Mouse (Mus musculus) kidney, adult 8-10 months (tissue): ENCODE results near the gene Coa7.

Source experiments
- DNase-seq, 2 experiments: peaks; one replicate each; pipeline ENCODE4 v3.0.0; 2022

Gene Coa7

DNA sequence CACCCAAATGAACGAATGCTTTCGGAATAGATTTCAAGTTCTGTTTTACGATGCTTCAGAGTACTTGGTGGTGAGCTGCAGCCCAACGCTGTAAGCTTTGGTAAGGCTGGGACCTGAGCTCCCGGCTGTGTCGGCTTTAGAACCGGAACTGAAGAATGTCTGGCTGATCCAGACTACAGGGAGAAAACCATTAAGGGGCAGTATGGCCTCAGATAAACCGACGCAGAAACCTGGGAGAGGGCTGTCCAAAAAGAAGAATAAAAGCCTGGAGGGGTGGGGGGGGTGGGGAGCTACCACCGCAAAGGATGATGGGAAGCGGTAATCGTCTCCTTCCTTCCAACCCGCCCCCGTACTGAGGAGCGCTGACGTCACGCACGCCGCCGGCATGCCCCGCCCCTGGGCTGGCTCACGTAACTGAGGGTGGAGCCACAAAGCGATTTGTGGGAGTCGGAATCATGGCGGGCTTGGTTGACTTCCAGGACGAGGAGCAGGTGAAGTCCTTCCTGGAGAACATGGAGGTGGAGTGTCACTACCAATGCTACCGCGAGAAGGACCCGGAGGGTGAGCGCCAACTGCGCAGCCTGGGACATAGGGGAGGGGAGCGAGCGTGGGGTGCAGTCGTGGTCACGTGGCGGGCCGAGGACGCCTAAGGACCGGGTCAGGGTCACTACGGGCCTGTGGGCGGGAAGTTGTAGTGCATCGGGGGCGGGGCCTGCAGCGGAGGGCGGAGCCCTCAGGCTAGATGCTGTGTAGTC, at the start of gene Coa7:
Gene Coa7 (plus strand): TSS at position 411 of the 755 bp plus-strand sequence.
- DNase-seq: peak; percentile 95 to 97

DNA sequence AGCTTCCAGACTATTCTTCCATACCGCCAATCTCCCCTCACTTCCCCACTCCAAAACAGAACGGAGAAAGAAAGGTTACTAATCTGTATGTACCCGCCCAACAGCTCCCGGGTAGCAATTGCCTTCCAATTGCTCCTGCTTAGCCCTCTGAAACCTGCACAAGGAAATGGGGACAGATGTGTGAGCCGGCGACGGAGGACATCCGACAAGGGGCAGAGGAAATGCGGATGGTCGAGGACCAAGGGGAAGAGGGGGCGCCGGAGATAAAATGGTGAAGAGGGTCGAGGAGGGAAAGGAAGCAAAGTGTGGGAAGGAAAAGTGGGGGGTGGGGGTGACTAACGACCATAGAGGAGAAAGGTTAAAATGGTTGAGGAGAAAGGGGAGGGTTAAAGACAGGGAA, 27.7 kb upstream of the Coa7 start:
- no peak for DNase-seq

DNA sequence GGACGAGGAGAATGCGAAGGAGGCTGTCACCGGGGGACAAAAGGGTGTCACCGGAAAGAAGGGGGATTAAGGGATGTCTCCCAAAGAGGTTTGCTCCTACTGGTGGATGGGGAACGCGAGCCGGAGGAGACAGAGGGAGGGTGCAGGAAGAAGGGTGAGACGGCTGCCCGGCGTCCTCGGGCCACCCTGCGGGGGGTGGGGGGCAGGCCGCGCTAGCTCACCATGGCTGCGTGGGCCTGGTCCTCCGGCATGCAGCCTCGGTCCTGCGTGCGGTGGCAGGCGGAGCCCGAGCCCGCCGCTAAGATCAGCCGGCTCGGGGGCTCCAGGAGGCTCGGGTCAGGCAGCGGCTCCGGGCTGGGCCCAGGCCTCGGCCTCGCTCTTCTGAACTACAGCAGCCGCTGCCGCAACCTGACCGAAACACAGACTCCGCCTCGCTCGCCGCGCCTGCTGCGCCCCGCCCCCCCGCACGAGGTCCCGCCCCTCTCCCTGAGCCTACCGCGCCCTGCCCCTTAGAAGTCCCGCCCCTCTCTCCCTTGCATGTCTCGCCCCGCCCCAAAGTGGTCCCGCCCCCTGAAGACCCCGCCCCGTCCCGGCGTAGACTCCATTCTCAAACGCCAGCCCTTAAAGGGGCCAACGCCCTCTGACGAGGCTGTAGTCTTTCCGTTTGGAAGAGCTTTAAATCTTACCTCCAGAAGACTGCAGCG, 27.1 kb upstream of the Coa7 start, which contains the start of gene Zyg11b:
Gene Zyg11b (minus strand): TSS at position 427 of the 704 bp plus-strand sequence.
- DNase-seq: peak; percentile 77 to 83

DNA sequence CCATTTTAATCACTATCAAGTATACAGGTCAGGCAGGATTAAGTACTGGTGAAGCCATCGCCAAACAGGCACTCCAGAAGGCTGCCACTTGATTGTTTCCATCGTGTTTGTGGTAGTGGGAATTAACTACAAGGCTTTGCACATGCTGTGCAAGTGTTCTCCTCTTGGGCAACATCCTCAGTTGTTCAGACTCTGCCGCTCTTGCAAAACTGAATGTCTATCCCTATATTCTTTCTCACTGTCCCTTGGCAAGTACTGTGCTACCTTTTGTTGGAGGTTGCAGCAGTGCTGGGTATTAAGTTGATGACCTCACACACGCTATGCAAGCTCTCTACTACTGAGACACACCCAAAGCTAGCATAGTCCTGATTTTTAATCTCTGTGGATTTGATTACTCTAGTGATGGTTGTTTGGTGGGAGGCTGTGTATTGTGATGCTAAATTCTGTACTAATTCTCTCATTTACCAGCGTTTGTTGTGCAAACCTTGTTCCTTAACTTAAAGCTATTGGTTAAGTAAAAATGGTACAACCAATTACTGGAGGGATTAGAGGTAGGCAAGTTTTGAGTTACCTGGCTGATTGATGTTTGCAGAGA, 25.5 kb upstream of the Coa7 start:
- DNase-seq: no peak

DNA sequence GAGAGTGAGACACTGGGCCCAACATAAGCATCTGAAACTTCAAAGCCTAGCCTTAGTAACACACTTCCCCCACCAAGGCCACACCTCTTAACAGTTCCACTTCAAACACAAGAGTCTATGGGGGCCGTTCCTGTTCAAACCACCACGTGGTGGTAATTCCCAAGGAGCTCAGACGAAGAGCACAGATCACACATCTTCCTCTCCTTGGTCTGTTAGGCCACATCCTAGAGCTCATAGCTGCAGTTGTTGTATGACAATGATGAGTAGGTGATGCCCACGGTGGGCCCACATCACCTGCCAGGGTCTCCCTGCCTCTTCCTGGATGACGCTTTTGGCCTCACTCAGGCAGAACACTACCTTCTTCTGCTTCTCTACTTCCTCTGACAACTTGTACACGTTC, 17.2 kb upstream of the Coa7 start:
- no peak for DNase-seq

DNA sequence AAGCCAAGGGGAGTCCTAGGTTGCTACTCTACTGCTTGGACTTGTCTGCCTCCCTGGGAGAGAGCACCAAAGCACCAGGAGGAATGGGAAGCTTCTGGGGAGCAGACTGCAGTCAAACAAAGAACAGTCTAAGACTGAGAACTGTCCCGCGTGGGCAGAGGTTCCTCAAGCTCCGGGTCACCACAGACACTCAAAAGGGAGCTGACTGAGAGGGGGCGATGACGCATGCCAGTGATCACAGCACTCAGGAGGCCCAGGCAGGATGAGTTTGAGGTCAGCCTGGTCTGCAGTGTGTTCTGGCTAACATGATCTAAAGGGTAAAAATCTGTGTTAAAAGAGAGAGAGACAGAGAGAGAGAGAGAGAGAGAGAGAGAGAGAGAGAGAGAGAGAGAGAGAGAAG, 13.9 kb upstream of the Coa7 start:
- no peak for DNase-seq

DNA sequence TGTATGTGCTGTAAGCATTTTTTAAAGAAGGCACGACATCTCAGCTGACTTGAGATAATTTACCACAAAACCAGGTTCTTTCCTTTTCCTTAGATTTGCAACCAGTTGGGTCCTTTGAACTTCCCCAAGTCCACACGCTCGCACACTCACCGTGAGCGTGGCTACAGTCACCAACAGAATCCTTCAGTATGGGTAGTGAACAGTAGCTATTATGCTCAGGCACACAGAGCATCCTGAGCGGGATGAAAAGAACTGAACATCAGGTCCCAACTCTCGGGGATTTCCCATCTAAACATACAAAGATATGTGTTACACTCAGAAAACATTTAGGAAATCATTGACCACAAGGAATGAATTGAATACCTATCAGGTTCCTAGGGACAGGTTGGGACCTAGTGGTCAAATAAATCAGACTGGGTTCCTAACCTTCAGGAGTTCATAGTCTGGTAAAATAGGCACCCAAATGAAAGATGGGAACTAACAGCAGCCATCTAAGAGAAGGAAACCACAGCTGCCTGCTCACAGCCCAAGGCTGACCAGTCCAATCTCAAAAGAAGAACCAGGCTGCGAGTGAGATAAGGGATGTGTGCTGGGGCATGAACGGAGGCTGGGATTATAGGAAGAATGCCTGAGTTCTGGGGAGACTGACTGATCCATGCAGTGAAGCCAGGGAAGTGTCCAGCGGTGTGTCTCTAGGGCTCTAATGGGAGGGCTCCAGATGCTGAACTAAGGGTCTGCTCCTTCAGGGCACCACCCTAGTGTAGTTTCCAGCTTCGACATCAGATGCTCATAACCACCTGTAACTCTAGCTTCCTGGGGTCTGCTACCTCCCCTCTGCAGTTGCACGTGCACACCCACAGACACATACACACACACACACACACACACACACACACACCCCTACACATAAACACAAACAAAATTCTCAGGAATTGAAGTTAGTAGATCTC, 10.0 kb upstream of the Coa7 start:
- no peak for DNase-seq

DNA sequence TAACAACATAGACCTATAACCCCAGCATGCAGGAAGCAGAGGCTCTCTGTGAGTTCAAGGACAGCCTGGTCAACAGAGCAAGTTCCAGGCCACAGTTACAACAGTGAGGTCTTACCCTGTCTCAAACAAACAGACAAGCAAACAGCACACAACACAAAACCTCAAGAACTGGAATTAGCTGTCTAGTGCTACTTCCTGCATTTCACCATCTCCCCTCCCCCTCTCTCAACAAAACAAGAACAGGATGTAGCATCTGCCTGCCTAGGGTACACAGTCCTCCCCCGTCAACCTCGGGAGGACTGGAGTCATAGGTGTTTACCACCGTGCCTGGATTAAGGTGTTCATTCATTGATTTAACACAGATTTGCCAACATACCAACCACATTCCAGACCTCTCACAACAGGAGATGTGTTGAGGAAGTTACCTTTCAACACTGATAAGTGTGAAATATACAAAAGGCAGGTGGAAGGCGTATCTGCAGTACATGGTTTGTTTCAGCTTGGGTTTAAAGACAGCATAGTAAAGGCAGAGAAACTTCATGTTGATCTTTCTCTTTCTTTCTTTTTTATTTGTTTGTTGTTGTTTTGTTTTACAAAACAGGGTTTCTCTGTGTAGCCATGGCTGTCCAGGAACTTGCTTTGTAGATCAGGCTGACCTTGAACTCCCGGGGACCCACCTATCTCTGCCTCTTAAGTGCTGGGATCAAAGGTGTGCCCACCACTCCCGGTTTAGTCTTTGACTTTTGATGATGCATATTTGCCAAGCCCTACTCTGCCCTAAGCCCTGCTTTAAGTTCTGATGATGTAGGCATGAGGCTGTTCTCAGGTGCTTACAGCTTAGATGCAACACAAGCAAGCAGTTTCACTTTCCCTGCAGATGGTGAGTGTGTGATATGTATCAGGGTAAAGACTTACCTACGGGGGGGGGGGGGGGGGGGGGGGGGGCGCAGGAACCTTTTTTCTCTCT, 9.0 kb upstream of the Coa7 start:
- DNase-seq: no peak

DNA sequence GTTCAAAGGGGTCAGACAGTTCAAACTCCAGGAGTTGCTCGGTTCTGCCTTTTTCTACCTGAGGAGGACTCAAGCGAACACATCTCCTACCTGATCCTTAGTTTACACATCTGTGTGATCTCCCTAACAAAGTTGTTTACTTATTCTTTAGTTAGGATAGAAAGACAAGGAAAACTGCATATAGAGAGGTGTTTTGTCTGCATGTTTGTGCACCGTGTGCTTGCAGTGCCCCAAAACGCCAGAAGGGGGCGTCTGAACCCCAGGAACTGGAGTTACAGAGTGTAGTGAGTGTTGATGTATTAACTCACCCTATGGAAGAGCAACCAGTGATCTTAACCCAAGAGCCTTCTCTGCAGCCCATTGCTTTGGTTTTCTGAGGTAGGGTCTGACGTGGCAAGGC, 8.2 kb upstream of the Coa7 start:
- DNase-seq: no peak

DNA sequence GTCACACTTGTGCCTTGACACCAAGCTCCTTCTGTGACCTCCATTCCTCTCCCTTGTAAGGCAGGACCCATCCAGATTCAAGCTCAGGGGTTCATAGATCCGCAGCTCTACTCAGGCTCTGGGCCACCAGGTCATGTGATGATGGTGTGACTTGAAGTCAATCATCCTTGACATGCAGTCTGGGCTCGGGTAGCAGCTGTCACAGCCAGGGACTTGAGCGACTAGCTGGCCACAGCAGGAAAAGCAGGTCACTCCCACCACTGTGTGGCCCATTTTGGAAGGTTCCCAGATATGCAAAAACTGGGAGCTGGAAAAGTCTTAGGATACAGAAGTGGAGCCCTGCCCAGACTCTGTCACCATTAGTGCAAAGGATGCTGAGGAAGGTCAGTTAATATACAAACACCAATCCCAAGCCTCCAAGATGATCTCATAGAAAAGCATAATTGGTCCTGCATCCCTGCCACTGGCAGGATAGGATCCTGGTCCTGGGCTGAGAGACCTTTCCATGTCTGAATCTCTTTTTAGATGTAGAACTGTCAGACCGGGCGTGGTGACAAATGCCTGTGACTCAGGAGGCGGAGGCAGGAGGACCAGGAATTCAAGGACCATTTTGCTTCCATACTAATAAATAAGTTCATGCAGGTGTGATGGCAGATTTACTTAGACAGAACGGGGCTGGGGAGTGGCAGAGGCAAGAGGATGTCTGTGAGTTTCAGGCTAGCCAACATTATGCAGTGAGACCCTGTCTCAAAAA, 7.1 kb upstream of the Coa7 start:
- DNase-seq: peak; percentile 34 to 49

DNA sequence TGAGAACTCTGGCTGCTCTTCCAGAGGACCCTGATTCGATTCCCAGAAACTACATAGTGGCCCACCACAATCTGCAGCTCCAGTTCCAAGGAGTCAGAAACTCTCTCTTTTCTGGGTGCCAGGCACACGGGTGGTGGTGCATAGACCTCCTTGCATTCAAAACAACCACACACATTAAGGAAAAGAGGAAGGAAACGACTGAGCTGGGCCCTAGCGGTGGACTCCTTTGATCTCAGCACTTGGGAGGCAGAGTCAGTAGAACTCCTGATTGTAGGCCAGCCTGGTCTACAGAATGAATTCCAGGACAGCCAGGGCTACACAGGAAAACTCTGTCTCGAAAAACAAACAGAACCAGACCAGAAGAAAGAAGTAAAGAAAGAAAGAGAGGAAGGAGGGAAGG, 4.4 kb upstream of the Coa7 start:
- no peak for DNase-seq

DNA sequence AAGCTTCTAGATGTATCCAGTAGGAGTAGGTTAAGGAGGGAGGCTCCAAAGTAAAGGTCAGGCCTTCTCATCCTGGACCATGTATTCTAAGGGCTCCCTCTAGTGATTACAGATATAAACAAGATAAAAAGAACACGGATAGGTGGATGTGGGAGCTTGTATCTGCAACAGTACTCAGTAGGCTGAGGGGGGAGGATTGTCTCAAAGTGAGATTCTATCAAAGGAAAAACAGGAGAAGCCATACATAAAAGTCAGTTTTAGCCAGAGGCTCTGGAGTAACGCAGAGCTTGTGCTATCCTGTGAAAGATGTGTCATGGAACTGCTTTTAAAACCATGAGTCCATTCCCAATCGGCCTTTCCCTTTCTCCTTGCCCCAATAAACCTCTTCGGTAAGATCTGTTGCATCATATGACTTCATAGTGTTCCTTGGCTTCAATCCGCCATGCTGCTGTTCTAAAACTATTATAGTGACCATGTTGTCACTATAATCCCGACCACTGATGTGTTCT, 815 bp upstream of the Coa7 start:
- peak; percentile 32 to 66 for DNase-seq

DNA sequence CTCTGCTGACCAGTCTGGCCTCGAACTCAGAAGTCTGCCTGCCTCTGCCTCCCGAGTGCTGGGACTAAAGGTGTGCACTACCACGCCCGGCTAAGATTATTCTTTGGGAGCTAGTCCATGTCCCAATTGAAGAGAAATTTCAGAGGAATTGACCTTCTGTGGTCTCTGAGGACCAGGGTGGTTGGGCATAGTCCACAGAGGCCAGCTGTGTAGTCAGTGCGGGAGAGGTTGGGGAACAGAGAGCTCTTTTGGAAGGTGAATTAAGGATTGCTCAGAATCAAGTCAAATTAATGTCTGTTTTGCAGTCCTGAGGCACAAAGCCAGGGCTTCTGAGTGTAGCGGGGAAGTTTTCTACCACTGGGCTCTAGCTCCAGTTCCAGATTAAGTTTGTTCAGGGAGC, 1.9 kb downstream of the Coa7 start:
- no peak for DNase-seq

DNA sequence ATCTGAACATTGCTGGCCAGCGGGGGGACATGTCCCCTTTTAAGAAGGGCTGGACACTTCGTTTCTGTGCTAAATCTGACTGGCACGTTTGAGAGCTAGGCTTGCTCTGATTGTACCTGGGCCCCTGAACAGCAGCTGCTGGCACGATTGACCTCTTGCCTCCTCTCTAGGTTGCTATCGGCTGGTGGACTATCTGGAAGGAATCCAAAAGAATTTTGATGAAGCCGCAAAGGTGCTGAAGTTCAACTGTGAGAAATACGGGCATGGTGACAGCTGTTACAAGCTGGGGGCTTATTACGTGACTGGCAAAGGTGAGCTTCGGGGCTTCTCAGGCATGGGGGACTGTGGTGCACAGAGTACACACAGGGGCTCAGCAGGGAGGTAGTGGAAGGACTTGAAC, 4.1 kb downstream of the Coa7 start:
- peak in 1 of 2 experiments; percentile 55 for DNase-seq

DNA sequence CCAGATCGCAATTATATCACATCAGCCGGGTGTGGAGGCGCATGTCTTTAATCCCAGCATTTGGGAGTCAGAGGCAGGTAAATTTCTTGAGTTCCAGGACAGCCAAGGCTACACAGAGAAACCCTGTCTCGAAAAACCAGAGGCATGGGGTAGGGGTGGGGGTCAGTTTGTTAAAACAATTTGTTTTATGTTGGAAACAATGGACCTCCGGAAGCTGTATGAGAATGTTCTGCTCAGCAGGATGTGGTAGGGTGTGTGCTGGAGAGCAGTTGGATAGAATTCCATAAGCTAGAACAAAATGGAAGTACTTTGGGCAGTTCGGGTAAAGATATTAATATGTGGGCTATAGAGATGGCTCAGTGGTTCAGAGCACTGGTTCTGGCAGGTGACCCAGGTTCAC, 7.5 kb downstream of the Coa7 start:
- DNase-seq: no peak

DNA sequence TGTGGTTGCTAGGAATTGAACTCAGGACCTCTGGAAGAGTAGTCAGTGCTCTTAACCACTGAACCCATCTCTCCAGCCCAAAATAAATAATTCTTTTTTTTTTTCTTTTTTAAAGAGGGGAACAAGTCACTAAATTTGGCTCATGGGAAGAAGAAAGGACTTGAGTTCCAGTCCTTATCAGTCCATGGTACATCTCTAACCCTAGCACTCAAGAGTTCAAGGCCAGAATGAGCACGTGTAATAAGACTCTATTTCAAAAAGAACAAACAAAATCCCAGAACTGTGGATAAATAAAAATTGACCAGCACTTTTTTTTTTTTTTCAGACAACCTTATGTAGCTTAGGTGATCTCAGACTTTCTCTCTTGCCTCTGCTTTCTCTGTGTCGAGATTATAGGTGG, 8.8 kb downstream of the Coa7 start:
- no peak for DNase-seq

DNA sequence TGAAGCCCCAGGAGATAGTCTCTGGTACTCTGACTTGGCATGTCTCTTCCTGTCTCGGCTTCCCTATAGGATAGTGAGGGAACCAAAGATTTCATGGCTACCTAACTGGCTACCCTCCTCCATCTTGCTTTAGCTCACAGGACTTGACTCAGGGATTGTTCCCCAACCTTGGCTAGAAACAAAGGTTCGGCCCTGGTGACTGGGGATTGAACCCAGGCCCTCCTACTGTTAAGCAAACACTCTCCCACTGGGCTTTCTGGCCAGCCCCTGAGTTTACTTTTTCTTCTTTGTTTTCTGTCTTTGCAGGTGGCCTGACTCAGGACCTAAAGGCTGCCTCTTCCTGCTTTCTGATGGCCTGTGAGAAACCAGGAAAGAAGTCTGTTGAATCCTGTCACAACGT, 9.9 kb downstream of the Coa7 start:
- DNase-seq: no peak

DNA sequence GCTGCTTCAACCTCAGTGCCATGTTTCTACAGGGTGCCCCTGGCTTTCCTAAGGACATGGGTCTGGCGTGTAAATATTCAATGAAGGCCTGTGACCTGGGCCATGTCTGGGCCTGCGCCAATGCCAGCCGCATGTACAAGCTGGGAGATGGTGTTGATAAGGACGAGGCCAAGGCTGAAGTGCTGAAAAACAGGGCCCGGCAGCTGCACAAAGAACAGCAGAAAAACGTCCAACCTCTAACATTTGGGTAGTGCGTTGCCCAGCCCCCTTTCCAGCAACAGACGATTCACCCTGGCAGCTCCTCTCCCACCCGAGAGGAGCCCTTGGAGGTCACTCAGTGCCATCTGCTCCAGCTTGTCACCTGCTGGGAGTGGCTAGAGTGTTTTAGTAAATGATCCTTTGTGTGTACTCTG, 10.4 kb downstream of the Coa7 start:
- DNase-seq: no peak

DNA sequence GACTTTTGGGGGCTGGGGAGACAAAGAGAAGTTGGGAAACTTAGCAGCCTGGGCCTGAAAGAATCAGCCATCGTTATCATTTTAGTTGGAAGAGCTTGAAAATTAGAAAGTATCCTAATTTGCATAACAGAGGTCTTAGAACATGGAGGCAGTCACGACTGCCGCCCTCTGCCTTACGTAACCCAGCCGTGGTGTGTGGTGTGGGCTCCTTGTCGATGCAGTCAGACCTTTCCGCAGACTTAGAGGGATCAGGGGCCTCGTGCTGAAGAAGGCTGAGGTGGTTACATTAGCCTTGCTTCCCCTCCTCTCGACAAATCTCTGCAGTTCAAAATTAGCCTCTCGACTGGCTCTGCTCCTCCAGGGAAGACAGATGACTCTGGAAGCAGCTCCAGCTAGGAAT, 10.9 kb downstream of the Coa7 start:
- no peak for DNase-seq

DNA sequence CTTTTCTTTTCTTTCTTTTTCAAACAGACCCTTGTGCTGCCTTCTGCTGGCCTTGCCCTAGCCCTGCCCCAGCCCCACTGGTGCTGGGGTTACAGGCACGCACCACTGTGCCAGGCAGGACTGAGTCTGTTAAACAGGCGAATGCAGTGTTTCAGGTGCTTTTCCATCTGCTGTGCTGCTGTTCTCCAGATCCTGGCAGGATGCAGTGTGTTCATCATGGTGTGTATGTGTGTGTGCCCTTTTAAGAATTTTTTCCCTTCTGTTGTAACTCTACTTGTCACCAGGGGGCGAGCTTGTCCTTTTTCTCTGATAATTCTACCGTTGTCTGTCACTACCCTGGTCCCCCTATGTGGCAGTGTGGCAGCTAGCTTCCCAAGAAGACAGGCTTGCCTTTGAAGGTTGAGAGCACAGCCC, 11.3 kb downstream of the Coa7 start:
- DNase-seq: peak in 1 of 2 experiments; percentile 50

DNA sequence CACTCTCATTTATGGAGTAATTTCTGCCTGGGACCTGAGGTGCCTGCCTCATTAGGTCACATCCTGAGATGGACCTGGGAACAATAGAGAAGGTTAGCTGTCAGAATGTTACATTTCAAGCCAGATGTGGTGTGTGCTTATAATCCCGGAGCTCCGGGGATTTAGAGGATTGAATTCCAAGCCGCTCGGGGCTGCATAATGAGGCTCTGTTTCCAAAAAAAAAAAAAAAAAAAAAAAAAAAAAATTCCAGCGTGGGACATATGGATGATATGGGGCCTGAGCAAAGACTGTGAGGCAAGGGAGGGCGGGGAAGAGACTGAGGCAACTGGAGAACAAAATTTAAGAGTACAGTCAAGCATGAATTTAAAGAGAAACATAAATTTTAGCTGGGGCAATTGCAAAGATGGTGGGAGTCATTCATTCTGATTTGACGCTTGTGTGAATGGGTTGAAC, 16.7 kb downstream of the Coa7 start:
- no peak for DNase-seq
